Mouse (Mus musculus) MEL (cell line): Measurements from ENCODE around the gene Cfap299. TPM values are rescaled to one million over a fixed set of nuclear protein-coding genes. Genes with fewer than 3 reads are reported as not detected.

ENCODE experiments used
- DNase-seq: peaks from one replicate; pipeline ENCODE4 v3.0.0; 2011; ENCODE audit warnings: low read depth, low spot score
- H3K27ac ChIP-seq: 2 replicates; pipeline ENCODE4 v1.5.1; 2012; ENCODE audit warnings: low read depth, mild to moderate bottlenecking, control low read depth, low read length, moderate library complexity; ENCODE audit not compliant: control insufficient read depth
- H3K27me3 ChIP-seq, 2 experiments: fragments of 150-350 bp in 1 of 2; sonication (generic) in 1 of 2; 2 replicates each; pipeline ENCODE4 v1.6.1; 2012; ENCODE audit warnings: low read length in 2 of 2, mild to moderate bottlenecking in 2 of 2, improper control_type of control experiment in 1 of 2, moderate library complexity in 1 of 2; ENCODE audit not compliant: insufficient read depth in 2 of 2, control insufficient read depth in 1 of 2
- H3K36me3 ChIP-seq, 2 experiments: 2 replicates each; pipeline ENCODE4 v1.6.1; 2012 to 2014; ENCODE audit warnings: low read length in 2 of 2, improper control_type of control experiment in 1 of 2, inconsistent platforms in 1 of 2, mild to moderate bottlenecking in 1 of 2; ENCODE audit not compliant: insufficient read depth in 2 of 2, control insufficient read depth in 1 of 2
- H3K4me1 ChIP-seq, 2 experiments: fragments of 150-350 bp in 1 of 2; sonication (generic) in 1 of 2; 2 replicates each; pipeline ENCODE4 v1.6.1; 2012; ENCODE audit warnings: low read length in 2 of 2, improper control_type of control experiment in 1 of 2, mild to moderate bottlenecking in 1 of 2; ENCODE audit not compliant: insufficient read depth in 2 of 2, control insufficient read depth in 1 of 2
- H3K4me3 ChIP-seq, 2 experiments: fragments of 150-350 bp in 1 of 2; sonication (generic) in 1 of 2; 2 replicates each; pipeline ENCODE4 v1.5.1; 2012; ENCODE audit warnings: low read depth in 2 of 2, low read length in 2 of 2, mild to moderate bottlenecking in 2 of 2, moderate library complexity in 2 of 2, control low read depth in 1 of 2, improper control_type of control experiment in 1 of 2; ENCODE audit not compliant: control insufficient read depth in 1 of 2, insufficient read depth in 1 of 2
- H3K79me2 ChIP-seq: 2 replicates; pipeline ENCODE4 v1.6.1; 2012; ENCODE audit warnings: mild to moderate bottlenecking, low read length, moderate library complexity; ENCODE audit not compliant: control insufficient read depth, poor library complexity, insufficient read depth
- H3K9ac ChIP-seq: 2 replicates; pipeline ENCODE4 v1.6.1; 2012; ENCODE audit warnings: low read depth, mild to moderate bottlenecking, control low read depth, low read length, moderate library complexity; ENCODE audit not compliant: control insufficient read depth, poor library complexity, severe bottlenecking
- H3K9me3 ChIP-seq: fragments of 150-350 bp; sonication (generic); replicated peaks from 2 replicates; pipeline ENCODE4 v1.6.1; 2012; ENCODE audit warnings: mild to moderate bottlenecking, low read length, improper control_type of control experiment, moderate library complexity; ENCODE audit not compliant: insufficient read depth
- BHLHE40 ChIP-seq: IDR thresholded peaks from 2 replicates; pipeline ENCODE4 v1.6.1; 2012; ENCODE audit warnings: low read depth, mild to moderate bottlenecking, inconsistent platforms, low read length, improper control_type of control experiment, borderline replicate concordance
- CHD1 ChIP-seq: IDR thresholded peaks from 2 replicates; pipeline ENCODE4 v1.6.1; 2012; ENCODE audit warnings: low read depth, mild to moderate bottlenecking, inconsistent platforms, low read length, improper control_type of control experiment
- ELF1 ChIP-seq: IDR thresholded peaks from 2 replicates; pipeline ENCODE4 v1.6.1; 2014; ENCODE audit warnings: low read depth, mild to moderate bottlenecking, inconsistent platforms, low read length, improper control_type of control experiment, moderate library complexity
- EP300 ChIP-seq, 2 experiments: IDR thresholded peaks; 2 replicates each; pipeline ENCODE4 v1.6.1; 2011; ENCODE audit warnings: improper control_type of control experiment in 2 of 2, low read length in 2 of 2, low read depth in 1 of 2, mild to moderate bottlenecking in 1 of 2
- ETS1 ChIP-seq: IDR thresholded peaks from 2 replicates; pipeline ENCODE4 v1.6.1; 2012; ENCODE audit warnings: low read depth, mild to moderate bottlenecking, inconsistent platforms, low read length, improper control_type of control experiment, moderate library complexity
- GABPA ChIP-seq: IDR thresholded peaks from 2 replicates; pipeline ENCODE4 v1.6.1; 2012; ENCODE audit warnings: low read depth, mild to moderate bottlenecking, inconsistent platforms, low read length, improper control_type of control experiment, moderate library complexity
- GATA1 ChIP-seq: IDR thresholded peaks from 2 replicates; pipeline ENCODE4 v1.6.1; 2011; ENCODE audit warnings: low read depth, low read length, improper control_type of control experiment
- HCFC1 ChIP-seq: IDR thresholded peaks from 2 replicates; pipeline ENCODE4 v1.6.1; 2012; ENCODE audit warnings: low read depth, mild to moderate bottlenecking, inconsistent platforms, low read length, improper control_type of control experiment, moderate library complexity
- KAT2A ChIP-seq: conservative IDR thresholded peaks from 2 replicates; pipeline ENCODE4 v1.6.1; 2012; ENCODE audit warnings: low read depth, low read length, improper control_type of control experiment, inconsistent platforms
- MAFK ChIP-seq: IDR thresholded peaks from 2 replicates; pipeline ENCODE4 v1.6.1; 2011; ENCODE audit warnings: low read depth, mild to moderate bottlenecking, low read length, improper control_type of control experiment, borderline replicate concordance
- MAX ChIP-seq: IDR thresholded peaks from 2 replicates; pipeline ENCODE4 v1.6.1; 2011; ENCODE audit warnings: low read length, improper control_type of control experiment
- MEF2A ChIP-seq: IDR thresholded peaks from 2 replicates; pipeline ENCODE4 v1.6.1; 2014; ENCODE audit warnings: low read depth, mild to moderate bottlenecking, inconsistent platforms, low read length, improper control_type of control experiment; ENCODE audit not compliant: poor library complexity, insufficient replicate concordance, severe bottlenecking; ENCODE audit errors: extremely low read depth
- MXI1 ChIP-seq: IDR thresholded peaks from 2 replicates; pipeline ENCODE4 v1.6.1; 2011; ENCODE audit warnings: mild to moderate bottlenecking, low read depth, low read length, improper control_type of control experiment
- MYC ChIP-seq: IDR thresholded peaks from 2 replicates; pipeline ENCODE4 v1.6.1; 2011; ENCODE audit warnings: low read depth, mild to moderate bottlenecking, low read length, improper control_type of control experiment, moderate library complexity
- NELFE ChIP-seq: IDR thresholded peaks from 2 replicates; pipeline ENCODE4 v1.6.1; 2011; ENCODE audit warnings: low read depth, low read length, improper control_type of control experiment
- POLR2AphosphoS2 ChIP-seq: IDR thresholded peaks from 2 replicates; pipeline ENCODE4 v1.6.1; 2011; ENCODE audit warnings: low read length, improper control_type of control experiment
- POLR2AphosphoS5 ChIP-seq: IDR thresholded peaks from 2 replicates; pipeline ENCODE4 v1.6.1; 2012; ENCODE audit warnings: low read depth, borderline replicate concordance, mild to moderate bottlenecking, inconsistent platforms, low read length, moderate library complexity, mixed read lengths
- RCOR1 ChIP-seq: IDR thresholded peaks from 2 replicates; pipeline ENCODE4 v1.6.1; 2012; ENCODE audit warnings: low read depth, mild to moderate bottlenecking, inconsistent platforms, low read length, improper control_type of control experiment
- TAL1 ChIP-seq: IDR thresholded peaks from 2 replicates; pipeline ENCODE4 v1.6.1; 2012; ENCODE audit warnings: mild to moderate bottlenecking, inconsistent platforms, low read length, moderate library complexity, mixed read lengths
- TBP ChIP-seq: IDR thresholded peaks from 2 replicates; pipeline ENCODE4 v1.8.0; 2011; ENCODE audit warnings: low read depth, low read length, improper control_type of control experiment
- TCF12 ChIP-seq: IDR thresholded peaks from 2 replicates; pipeline ENCODE4 v1.6.1; 2014; ENCODE audit warnings: low read depth, mild to moderate bottlenecking, inconsistent platforms, low read length, improper control_type of control experiment, moderate library complexity
- USF1 ChIP-seq: IDR thresholded peaks from 2 replicates; pipeline ENCODE4 v1.6.1; 2014; ENCODE audit warnings: low read depth, mild to moderate bottlenecking, inconsistent platforms, low read length, improper control_type of control experiment, moderate library complexity
- USF2 ChIP-seq, 2 experiments: IDR thresholded peaks; 2 replicates each; pipeline ENCODE4 v1.6.1; 2011 to 2012; ENCODE audit warnings: improper control_type of control experiment in 2 of 2, low read length in 2 of 2, borderline replicate concordance in 1 of 2, inconsistent platforms in 1 of 2, low read depth in 1 of 2, mild to moderate bottlenecking in 1 of 2; ENCODE audit not compliant: insufficient read depth in 1 of 2
- ZKSCAN1 ChIP-seq: IDR thresholded peaks from 2 replicates; pipeline ENCODE4 v1.6.1; 2012; ENCODE audit warnings: low read depth, mild to moderate bottlenecking, inconsistent platforms, low read length, improper control_type of control experiment, moderate library complexity
- ZMIZ1 ChIP-seq: IDR thresholded peaks from 2 replicates; pipeline ENCODE4 v1.6.1; 2012; ENCODE audit warnings: low read depth, mild to moderate bottlenecking, inconsistent platforms, low read length, improper control_type of control experiment, moderate library complexity
- ZNF384 ChIP-seq: IDR thresholded peaks from 2 replicates; pipeline ENCODE4 v1.6.1; 2012; ENCODE audit warnings: low read depth, mild to moderate bottlenecking, inconsistent platforms, low read length, improper control_type of control experiment
- polyA plus RNA-seq, 2 experiments: library from polyadenylated mRNA; stranded (reverse) in 1 of 2; unstranded in 1 of 2; fragments of >175 nt in 1 of 2; fragments of >200 nt in 1 of 2; gene quantifications; 2 replicates each; pipeline versions ENCODE4 v1.2.1 to v1.2.4; 2012; ENCODE audit warnings: low replicate concordance in 2 of 2, low read depth in 1 of 2; ENCODE audit not compliant: insufficient read length in 2 of 2, insufficient read depth in 1 of 2, missing spikeins in 1 of 2
- total RNA-seq: library from RNA; depleted of rRNA; stranded (reverse); fragments of 300-350 nt; gene quantifications from 2 replicates; pipeline ENCODE4 v1.2.3, GENCODE M21; 2012

Gene Cfap299
- total and polyA plus RNA-seq, 3 experiments = not detected

GRCm38 (mm10) chr5:98616902-98617301, 287.8 kb downstream of the Cfap299 start:
- H3K9ac ChIP-seq = no peak overlapping the region
- TF ChIP-seq GATA1 = no peak
- TF ChIP-seq, all 39 proteins: peak for 0
- Histone ChIP-seq H3K36me3 (no peaks in the 10 kb centered on the region), H3K4me3 (no peak overlapping the region), H3K79me2 (no peaks in the 10 kb centered on the region), H3K27ac (no peak overlapping the region), H3K9me3 (no peaks in the 10 kb centered on the region), H3K4me1 (no peaks in the 10 kb centered on the region), H3K27me3 (no peaks in the 10 kb centered on the region)
- no peak for DNase-seq

GRCm38 (mm10) chr5:98617416-98617815, 288.3 kb downstream of the Cfap299 start:
- no peak overlapping the region for H3K4me3 ChIP-seq
- TF ChIP-seq POLR2AphosphoS5 (no peak), KAT2A (no peak), POLR2AphosphoS2 (no peak), MYC (no peak), ZNF384 (no peak), EP300 (IDR thresholded peaks at IDR 0.05; ENCODE audit: low read depth in 1 of 2, low read length in 2 of 2) (no peak), HCFC1 (no peak), GATA1 (no peak), TAL1 (no peak), NELFE (no peak), ETS1 (no peak), ZMIZ1 (no peak), CHD1 (no peak), MXI1 (no peak), RCOR1 (no peak)
- no peaks in the 10 kb centered on the region for H3K9me3 ChIP-seq
- H3K79me2 ChIP-seq = no peaks in the 10 kb centered on the region
- H3K9ac ChIP-seq = no peak overlapping the region
- no peaks in the 10 kb centered on the region for H3K36me3 ChIP-seq
- no peak for DNase-seq
- H3K27me3 ChIP-seq = no peaks in the 10 kb centered on the region
- H3K27ac ChIP-seq = no peak overlapping the region
- H3K4me1 ChIP-seq = no peaks in the 10 kb centered on the region

- Histone ChIP-seq H3K27me3 (no peaks in the 10 kb centered on the region), H3K4me3 (no peak overlapping the region), H3K36me3 (no peaks in the 10 kb centered on the region), H3K4me1 (no peaks in the 10 kb centered on the region), H3K9me3 (no peaks in the 10 kb centered on the region), H3K79me2 (no peaks in the 10 kb centered on the region), H3K27ac (no peak overlapping the region), H3K9ac (no peak overlapping the region)
- no peak for DNase-seq
- TF ChIP-seq NELFE (no peak), ELF1 (no peak), GATA1 (no peak), MAFK (no peak), MEF2A (no peak), USF1 (no peak), RCOR1 (no peak), TAL1 (no peak), MAX (no peak), ZKSCAN1 (no peak), TCF12 (no peak), BHLHE40 (no peak), USF2 (IDR thresholded peaks at IDR 0.05; ENCODE audit: borderline replicate concordance in 1 of 2, insufficient read depth in 1 of 2, low read depth in 1 of 2, low read length in 2 of 2) (no peak), POLR2AphosphoS5 (no peak), GABPA (no peak), TBP (no peak)
Measured at GRCm38 (mm10) chr5:98650345-98650744, 321.2 kb downstream of the Cfap299 start.
